Mouse (Mus musculus) embryo, embryonic 10.5 days (tissue): Measurements from ENCODE around the gene Fbxl15.

Source experiments
- DNase-seq: peaks from one replicate; pipeline ENCODE4 v3.0.0-alpha.2; 2015; ENCODE audit warnings: low spot score

The Fbxl15 gene

GRCm38 (mm10) chr19:46308706-46309435 lies 19.1 kb upstream of the Fbxl15 start:
- DNase-seq, result peak; percentile 93

GRCm38 (mm10) chr19:46309651-46310305 lies 18.2 kb upstream of the Fbxl15 start:
- no peak for DNase-seq

- DNase-seq, result no peak
These were observed 17.6 kb upstream of the Fbxl15 start for GRCm38 (mm10) chr19:46310312-46310865.

- no peak for DNase-seq
These were observed 16.6 kb upstream of the Fbxl15 start for GRCm38 (mm10) chr19:46311341-46311740.

GRCm38 (mm10) chr19:46312566-46312965 lies 15.4 kb upstream of the Fbxl15 start:
- no peak for DNase-seq

- no peak for DNase-seq
These were observed 14.9 kb upstream of the Fbxl15 start for GRCm38 (mm10) chr19:46313116-46313515.

- no peak for DNase-seq
These were observed 14.4 kb upstream of the Fbxl15 start for GRCm38 (mm10) chr19:46313591-46313990.

- no peak for DNase-seq
These were observed 13.8 kb upstream of the Fbxl15 start for GRCm38 (mm10) chr19:46314151-46314601.

- no peak for DNase-seq
These were observed 12.9 kb upstream of the Fbxl15 start for GRCm38 (mm10) chr19:46314872-46315742.

- no peak for DNase-seq
These were observed 12.0 kb upstream of the Fbxl15 start for GRCm38 (mm10) chr19:46315752-46316610.

GRCm38 (mm10) chr19:46316846-46317545 lies 11.0 kb upstream of the Fbxl15 start:
- no peak for DNase-seq

- no peak for DNase-seq
These were observed 10.5 kb upstream of the Fbxl15 start for GRCm38 (mm10) chr19:46317546-46317885.

GRCm38 (mm10) chr19:46318031-46318471 lies 9.9 kb upstream of the Fbxl15 start:
- no peak for DNase-seq

GRCm38 (mm10) chr19:46318586-46319378 lies 9.2 kb upstream of the Fbxl15 start:
- peak; percentile 68 for DNase-seq

GRCm38 (mm10) chr19:46320076-46320785 lies 7.8 kb upstream of the Fbxl15 start:
- no peak for DNase-seq

GRCm38 (mm10) chr19:46321101-46321943 lies 6.7 kb upstream of the Fbxl15 start:
- peak; percentile 79 for DNase-seq

- no peak for DNase-seq
These were observed 5.6 kb upstream of the Fbxl15 start for GRCm38 (mm10) chr19:46322144-46322995.
